Mouse (Mus musculus) megakaryocyte, embryonic 14.5 days (primary cell): Measurements from ENCODE around the gene Ccnd3.

Source experiments
- FLI1 ChIP-seq: IDR thresholded peaks from 2 replicates; pipeline ENCODE4 v1.6.1; 2012; ENCODE audit warnings: low read length, inconsistent platforms, mixed read lengths
- GATA1 ChIP-seq: IDR thresholded peaks from 3 replicates; pipeline ENCODE4 v1.6.1; 2012; ENCODE audit warnings: mixed read lengths, low read length, inconsistent platforms, borderline replicate concordance

- TF ChIP-seq GATA1 (no peak), FLI1 (no peak)
Observed at GRCm38 (mm10) chr17:47552994-47553393, 48.1 kb downstream of the Ccnd3 start.
